Mouse (Mus musculus) heart, adult 2 months (tissue): ENCODE data around the gene 9530077C05Rik.

ENCODE experiments used
- CTCF ChIP-seq: fragments of 200-600 bp; IDR thresholded peaks from 2 replicates; pipeline ENCODE4 v1.8.1; 2022; ENCODE audit warnings: antibody characterized with exemption, mild to moderate bottlenecking, moderate library complexity
- POLR2A ChIP-seq: fragments of 200-500 bp; IDR thresholded peaks from 2 replicates; pipeline ENCODE4 v1.6.1; 2011; ENCODE audit warnings: mild to moderate bottlenecking, low read depth, low read length, control low read depth; ENCODE audit not compliant: insufficient read depth

GRCm38 (mm10) chr9:22419877-22420276 is 8.6 kb downstream of the 9530077C05Rik start:
- TF ChIP-seq CTCF: no peak
- no peak for TF ChIP-seq POLR2A
